Mouse (Mus musculus) adrenal gland, adult 8-10 months (tissue): Measurements from ENCODE around the gene Abi3. TPM values are rescaled to one million over a fixed set of nuclear protein-coding genes. Genes with fewer than 3 reads are reported as not detected.
"Not testable (repeated sequence)": the region's sequence is repeated elsewhere in the genome, so short reads cannot be mapped to it uniquely, and the experiment has no call there.

ENCODE experiments used
- DNase-seq: peaks from one replicate; pipeline ENCODE4 v3.0.0; 2022
- total RNA-seq, 4 experiments: library from RNA; stranded (reverse); gene quantifications; 2 replicates each; pipeline ENCODE4 v1.2.4; 2022

Gene Abi3
- total RNA-seq, result 10 to 100 TPM in 3 of 4 experiments, 1 to 10 TPM in 1; 8.9 to 14.3 (median 12.2) TPM

DNA sequence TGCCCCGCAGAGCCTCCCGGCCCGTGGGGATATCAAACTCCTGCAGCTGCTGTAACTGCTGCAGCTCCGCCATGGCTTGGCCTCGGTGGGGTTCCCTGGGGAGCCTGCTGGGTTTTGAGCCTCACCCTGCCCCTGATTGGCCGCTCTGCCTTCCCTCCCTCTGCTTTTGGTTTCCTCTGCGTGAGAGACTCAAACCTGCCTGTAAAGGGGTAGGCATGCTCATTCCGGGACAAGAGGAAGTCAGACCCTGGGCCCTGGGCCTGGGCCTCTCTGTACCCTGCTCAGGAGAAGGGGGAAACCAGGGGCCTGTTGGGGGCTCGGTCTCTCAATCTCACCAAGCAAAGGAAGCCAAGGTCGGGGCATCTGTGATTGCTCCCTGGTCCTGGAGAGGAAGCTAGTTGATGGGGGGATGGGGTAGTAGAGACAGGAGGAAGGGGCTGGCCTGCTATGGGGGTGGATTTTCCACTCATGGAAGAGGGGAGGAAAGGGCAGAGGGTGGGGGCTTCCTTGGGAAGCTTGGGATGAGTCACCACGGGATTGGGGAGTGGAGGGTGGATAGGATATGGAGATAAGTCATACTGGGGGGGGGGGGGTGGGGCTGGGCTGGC is at the start of gene Abi3:
TSS of gene Abi3 (minus strand) at position 403 of the 608 bp plus-strand sequence.
- DNase-seq, result no peak

GRCm38 (mm10) chr11:95890462-95891051 is 48.3 kb upstream of the Abi3 start:
- no peak for DNase-seq

GRCm38 (mm10) chr11:95879861-95880260 is 37.6 kb upstream of the Abi3 start:
- not testable (repeated sequence) for DNase-seq

GRCm38 (mm10) chr11:95876296-95876695 is 34.0 kb upstream of the Abi3 start:
- no peak for DNase-seq

GRCm38 (mm10) chr11:95875804-95876203 is 33.5 kb upstream of the Abi3 start:
- no peak for DNase-seq

- no peak for DNase-seq
Measured at GRCm38 (mm10) chr11:95869918-95870470, 27.7 kb upstream of the Abi3 start.

DNA sequence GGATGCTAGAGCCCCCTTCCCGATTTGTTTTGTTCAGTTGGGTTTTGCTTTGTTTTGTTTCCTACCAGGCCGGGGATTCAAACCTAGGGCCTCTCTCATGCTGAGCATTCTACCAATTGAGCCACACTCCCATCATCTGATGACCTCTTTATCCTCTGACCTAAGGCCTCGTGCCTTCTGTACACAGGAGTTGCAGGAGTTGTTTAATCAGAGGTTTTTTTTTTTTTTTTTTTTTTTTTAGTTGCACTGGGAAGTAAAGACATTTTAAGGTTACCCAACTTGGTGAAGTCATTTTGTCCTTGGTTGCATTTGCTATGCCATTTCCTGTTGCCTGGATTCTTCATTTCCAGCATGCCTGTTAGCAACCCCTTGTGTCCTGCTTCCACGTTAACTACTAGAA is 27.2 kb upstream of the Abi3 start:
- DNase-seq, result no peak

DNA sequence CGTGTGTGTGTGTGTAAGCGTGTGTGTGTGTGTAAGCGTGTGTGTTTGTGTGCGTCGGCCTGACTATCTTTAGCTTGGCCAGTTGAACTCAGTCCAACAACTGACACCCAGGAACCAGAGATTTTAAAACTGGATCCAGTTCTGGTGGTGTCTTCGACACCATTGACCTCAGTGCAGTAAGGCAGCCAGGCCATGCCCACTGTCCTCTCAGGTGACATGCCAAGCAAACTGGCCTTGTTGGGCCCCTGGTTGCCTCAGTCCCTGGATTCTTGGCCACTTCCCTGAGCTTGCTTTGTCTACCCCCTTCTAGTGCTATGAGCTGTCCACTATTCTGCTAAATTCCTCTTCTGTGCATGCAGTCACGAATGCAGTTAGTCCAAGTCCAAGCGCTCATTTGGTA is 19.1 kb upstream of the Abi3 start:
- DNase-seq, result no peak

GRCm38 (mm10) chr11:95860071-95860490 is 17.8 kb upstream of the Abi3 start:
- no peak for DNase-seq

- peak; percentile 71 for DNase-seq
Measured at GRCm38 (mm10) chr11:95859468-95859855, 17.2 kb upstream of the Abi3 start.

- peak; percentile 97 for DNase-seq
Measured at GRCm38 (mm10) chr11:95858528-95859467, 16.5 kb upstream of the Abi3 start.

DNA sequence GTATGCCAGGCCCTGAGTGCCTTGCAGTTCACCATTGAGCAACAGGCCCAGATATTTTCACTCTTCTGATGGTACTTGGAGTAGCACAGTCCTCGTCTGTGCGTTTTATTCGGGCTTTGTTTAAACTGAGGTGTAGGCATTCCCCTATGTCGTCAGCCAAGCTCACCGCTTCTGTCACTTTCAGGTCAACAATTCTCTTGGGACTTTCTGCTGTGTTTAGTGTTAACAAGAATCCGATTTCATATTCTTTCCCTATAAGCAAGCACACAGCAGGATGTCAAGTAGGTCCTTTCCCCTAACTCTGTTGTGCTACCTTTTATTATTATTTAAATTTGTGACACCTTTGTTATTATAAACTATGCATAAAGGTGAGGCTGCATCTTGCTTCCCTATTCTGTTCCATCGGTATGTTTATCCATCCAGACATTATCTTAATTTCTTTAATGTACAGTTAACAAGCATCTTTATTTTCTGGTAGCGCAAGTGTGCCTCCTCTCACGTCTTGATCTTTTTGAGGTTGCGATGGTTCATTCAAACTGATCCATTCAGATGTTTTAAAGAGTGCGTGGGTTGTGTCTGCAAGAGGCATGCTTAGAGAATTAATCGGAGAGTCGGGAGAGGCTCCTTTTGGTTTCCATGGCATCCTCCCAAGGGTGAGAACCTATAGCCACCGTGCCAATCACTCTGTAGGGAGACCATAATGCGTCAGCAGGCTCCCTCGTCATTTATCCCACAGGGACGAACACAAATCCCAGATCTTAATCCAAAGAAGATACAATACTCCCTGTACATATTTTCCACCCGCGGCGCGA is 15.6 kb upstream of the Abi3 start:
- DNase-seq, result no peak

DNA sequence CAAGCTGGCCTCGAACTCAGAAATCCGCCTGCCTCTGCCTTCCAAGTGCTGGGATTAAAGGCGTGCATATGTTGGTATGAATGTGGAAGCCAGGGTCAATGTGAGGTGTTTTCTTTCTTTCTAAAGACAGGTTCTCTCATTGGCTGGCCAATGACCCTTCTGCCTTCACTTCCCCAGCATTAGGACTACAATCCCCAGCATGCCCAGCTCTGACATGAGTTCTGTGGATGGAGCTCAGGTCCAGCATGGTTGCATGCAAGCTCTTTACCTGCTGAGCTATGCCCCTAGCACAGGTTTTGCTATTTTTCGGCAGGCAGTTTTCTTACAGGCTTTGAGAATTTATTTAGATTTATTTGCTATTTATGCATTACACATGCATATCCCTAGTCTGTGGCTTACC is 15.0 kb upstream of the Abi3 start:
- DNase-seq, result no peak

GRCm38 (mm10) chr11:95853684-95854083 is 11.4 kb upstream of the Abi3 start:
- peak; percentile 57 for DNase-seq

DNA sequence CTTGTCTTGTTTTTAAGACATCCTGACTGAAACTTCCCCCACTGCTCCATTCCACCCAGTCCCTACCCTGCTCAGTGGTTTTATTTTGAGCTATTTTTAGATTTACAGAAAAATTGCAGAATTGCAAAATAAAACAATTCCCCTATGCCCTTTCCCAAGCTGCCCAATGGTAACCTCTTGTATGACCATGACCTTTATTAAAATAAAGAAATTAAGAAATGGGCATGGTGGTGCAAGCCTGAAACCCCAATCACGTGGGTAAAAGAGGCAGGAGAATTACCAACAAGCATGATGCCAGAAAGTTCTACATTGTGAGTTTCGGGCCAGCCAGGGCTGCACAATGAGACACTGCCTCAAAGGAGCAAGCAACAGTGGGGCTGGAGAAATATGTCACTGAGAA is 8.6 kb upstream of the Abi3 start:
- DNase-seq, result no peak

GRCm38 (mm10) chr11:95844935-95845334 is 2.7 kb upstream of the Abi3 start:
- no peak for DNase-seq

DNA sequence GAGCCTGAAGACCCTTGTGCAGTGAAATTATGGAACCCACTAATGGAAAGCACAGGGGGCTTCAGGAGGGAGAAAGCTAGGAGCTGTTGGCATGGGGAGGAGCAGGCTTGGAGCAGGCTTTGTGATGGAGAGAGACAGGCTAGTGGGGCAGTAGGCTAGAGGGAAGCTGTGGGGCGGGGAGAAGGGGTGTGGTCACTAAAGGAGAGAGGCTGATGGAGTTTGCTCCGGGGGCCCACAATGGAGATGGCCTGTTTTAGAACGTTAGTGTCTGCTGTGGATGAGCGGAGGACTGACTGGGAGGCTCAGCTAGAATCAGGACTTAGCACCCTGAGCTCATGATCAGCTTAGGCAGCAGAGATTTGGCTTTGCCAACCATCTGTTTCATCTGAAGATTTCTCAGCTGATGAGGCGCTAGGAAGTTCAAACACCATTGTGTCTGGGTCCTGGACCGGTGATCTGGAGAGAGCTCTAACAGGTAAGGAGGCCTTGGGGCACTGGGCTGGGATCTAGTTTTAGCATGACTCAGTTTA is 1.2 kb upstream of the Abi3 start:
- no peak for DNase-seq

DNA sequence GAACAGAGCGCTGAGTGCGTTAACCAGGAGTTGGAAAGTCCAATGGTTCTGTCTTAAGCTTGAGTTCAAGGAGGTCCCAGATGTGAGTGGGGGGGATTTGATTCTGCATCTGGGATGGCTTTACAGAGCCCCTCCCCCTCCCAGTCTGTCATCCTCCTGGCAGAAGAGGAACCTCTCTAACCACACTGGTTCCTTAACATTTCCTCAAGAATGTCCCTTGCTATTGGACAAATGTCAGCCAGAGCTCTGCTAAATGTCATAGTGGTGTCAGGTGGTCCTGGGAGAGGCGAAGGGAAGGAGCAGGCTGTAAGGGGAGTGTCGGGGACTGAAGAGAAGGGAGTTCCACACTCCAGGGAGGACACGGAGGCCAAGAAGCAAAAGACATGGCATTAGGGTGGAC is 677 bp upstream of the Abi3 start:
- DNase-seq, result no peak

DNA sequence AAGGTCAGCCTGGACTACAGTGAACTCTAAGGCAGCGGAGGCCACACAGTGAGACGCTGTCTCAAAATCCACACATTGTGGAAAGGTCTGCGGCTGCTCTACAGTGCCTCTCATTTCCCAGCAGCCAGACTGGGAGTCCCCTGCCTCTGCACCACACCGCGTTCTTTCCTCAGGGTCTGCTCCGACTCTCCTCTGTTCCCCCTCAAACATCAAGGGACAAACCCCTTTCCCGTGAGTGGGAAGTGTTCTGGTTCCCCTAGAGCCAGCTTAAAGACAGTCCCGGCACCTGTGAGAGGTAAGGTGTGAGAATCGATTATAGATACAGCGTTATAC is 812 bp downstream of the Abi3 start:
- no peak for DNase-seq

DNA sequence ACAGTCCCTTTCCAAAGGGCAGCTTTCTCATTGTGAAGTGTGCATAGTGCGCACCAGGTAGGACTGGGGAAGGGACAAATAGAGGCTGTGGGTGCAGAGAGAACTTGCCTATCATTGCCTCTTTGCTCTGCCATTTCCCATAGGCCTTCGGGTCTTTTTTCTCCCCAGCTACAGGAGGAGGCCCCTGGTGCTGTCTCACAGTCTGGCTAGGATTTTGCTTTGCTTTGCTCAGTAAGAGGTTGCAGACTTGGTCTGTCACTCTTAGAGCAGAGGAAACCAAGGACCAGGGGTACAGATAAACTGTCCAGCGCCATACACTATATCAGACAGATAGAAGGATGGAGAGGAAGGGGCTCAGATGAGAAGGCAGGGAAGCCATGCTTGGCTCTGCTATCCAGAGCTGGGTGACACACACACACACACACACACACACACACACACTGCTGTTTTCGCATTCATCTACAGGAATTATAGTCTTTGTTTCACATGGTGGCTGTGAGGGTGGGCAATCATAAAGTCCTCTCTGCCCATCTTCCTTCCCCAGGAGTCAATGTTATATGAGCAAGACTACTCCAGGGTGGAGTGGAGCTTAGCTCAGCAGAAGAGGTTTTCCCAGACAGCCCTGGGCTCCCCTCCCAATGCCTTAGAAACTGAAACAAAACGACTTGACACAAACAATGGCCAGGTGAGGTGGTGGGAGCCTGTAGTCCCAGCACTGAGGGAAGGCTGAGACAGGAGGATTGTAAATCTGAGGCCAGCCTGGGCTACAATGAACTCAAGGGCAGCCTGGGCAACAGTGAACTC is 1.4 kb downstream of the Abi3 start:
- DNase-seq, result no peak
